Mouse (Mus musculus) intestine, postnatal 0 days (tissue): ENCODE measurements at regions not wholly inside any gene's neighbourhood (a gene's known extent, or its start where the extent isn't known, plus 50 kb on each side); places are given as distances from the start of the nearest gene placed in this dataset.

Experiments
- ATAC-seq: fragments of 200-750 bp; cut with Nextera tagmentation; 2 replicates; pipeline ENCODE4 v1.8.0; 2017; ENCODE audit warnings: mild to moderate bottlenecking, moderate TSS enrichment, moderate library complexity
- H3K27ac ChIP-seq: fragments of 300-500 bp; sonication (generic); 2 replicates; pipeline ENCODE4 v1.5.1; 2014; ENCODE audit warnings: mild to moderate bottlenecking, low read depth, low read length, moderate library complexity
- H3K27me3 ChIP-seq: fragments of 300-500 bp; sonication (generic); replicated peaks from 2 replicates; pipeline ENCODE4 v1.6.1; 2014; ENCODE audit warnings: low read length, mixed read lengths; ENCODE audit not compliant: control insufficient read depth, insufficient read depth
- H3K36me3 ChIP-seq: fragments of 300-500 bp; sonication (generic); 2 replicates; pipeline ENCODE4 v1.6.1; 2014; ENCODE audit warnings: mild to moderate bottlenecking, moderate library complexity; ENCODE audit not compliant: control insufficient read depth, insufficient read depth
- H3K4me1 ChIP-seq: fragments of 300-500 bp; sonication (generic); replicated peaks from 2 replicates; pipeline ENCODE4 v1.6.1; 2014; ENCODE audit warnings: antibody characterized with exemption, low read length, mixed read lengths; ENCODE audit not compliant: control insufficient read depth, insufficient read depth
- H3K4me2 ChIP-seq: fragments of 300-500 bp; sonication (generic); replicated peaks from 2 replicates; pipeline ENCODE4 v1.6.1; 2014; ENCODE audit warnings: low read depth, mild to moderate bottlenecking, moderate library complexity
- H3K4me3 ChIP-seq: fragments of 300-500 bp; sonication (generic); 2 replicates; pipeline ENCODE4 v1.5.1; 2014; ENCODE audit warnings: low read depth, low read length
- H3K9ac ChIP-seq: fragments of 300-500 bp; sonication (generic); 2 replicates; pipeline ENCODE4 v1.6.1; 2014; ENCODE audit warnings: mild to moderate bottlenecking, low read depth, low read length
- H3K9me3 ChIP-seq: fragments of 300-500 bp; sonication (generic); 2 replicates; pipeline ENCODE4 v1.6.1; 2016; ENCODE audit warnings: mixed run types; ENCODE audit not compliant: control insufficient read depth
- CTCF ChIP-seq: sonication (generic); IDR thresholded peaks from 2 replicates; pipeline ENCODE4 v1.5.1; 2016; ENCODE audit warnings: low read depth, mild to moderate bottlenecking, control low read depth, antibody characterized with exemption, moderate library complexity
- WGBS: fragments of 180-500 bp; shearing (Covaris S2); extraction: QIAGEN DNeasy Blood & Tissue Kit; methylation state at CpG from one replicate; pipeline ENCODE4 v1.1.7; 2014; 5-methylcytosine and 5-hydroxymethylcytosine counted together

- Histone ChIP-seq H3K9me3 (no peaks in the 10 kb centered on the region), H3K4me2 (no peak overlapping the region)
Measured at GRCm38 (mm10) chr1:92269464-92269863, 74.0 kb upstream of the Hdac4 start.

GRCm38 (mm10) chr1:92264941-92265340 is 69.4 kb upstream of the Hdac4 start:
- no peaks in the 10 kb centered on the region for H3K9me3 ChIP-seq
- no peaks in the 10 kb centered on the region for H3K27me3 ChIP-seq
- H3K4me3 ChIP-seq = no peak overlapping the region
- 82% methylated on average over 4 of the region's 4 CpGs for WGBS
- no peak overlapping the region for H3K27ac ChIP-seq
- H3K4me2 ChIP-seq = no peak overlapping the region
- ATAC-seq = no peak
- no peaks in the 10 kb centered on the region for H3K36me3 ChIP-seq
- no peak overlapping the region for H3K9ac ChIP-seq
- no peaks in the 10 kb centered on the region for H3K4me1 ChIP-seq
- peak; percentile 25; the same call in 1 of the 2 replicates for TF ChIP-seq CTCF

More at GRCm38 (mm10) chr1:92269464-92269863, 74.0 kb upstream of the Hdac4 start:
- Histone ChIP-seq H3K27ac (no peak overlapping the region), H3K4me1 (no peaks in the 10 kb centered on the region), H3K9ac (no peak overlapping the region), H3K27me3 (no peaks in the 10 kb centered on the region), H3K36me3 (no peaks in the 10 kb centered on the region), H3K4me3 (no peak overlapping the region)
- no peak for ATAC-seq
- no peak for TF ChIP-seq CTCF
- 80% methylated on average over 10 of the region's 10 CpGs for WGBS

- no peak overlapping the region for H3K4me2 ChIP-seq
- no peak for ATAC-seq
- no peak overlapping the region for H3K9ac ChIP-seq
- no peaks in the 10 kb centered on the region for H3K9me3 ChIP-seq
- H3K27ac ChIP-seq = no peak overlapping the region
- TF ChIP-seq CTCF = no peak
- no peaks in the 10 kb centered on the region for H3K36me3 ChIP-seq
- H3K27me3 ChIP-seq = no peaks in the 10 kb centered on the region
- H3K4me3 ChIP-seq = no peak overlapping the region
- no peaks in the 10 kb centered on the region for H3K4me1 ChIP-seq
- 59% methylated on average over 23 of the region's 23 CpGs for WGBS
Measured at GRCm38 (mm10) chr1:92259715-92260392, 64.4 kb upstream of the Hdac4 start.

GRCm38 (mm10) chr1:92258026-92258425 is 62.5 kb upstream of the Hdac4 start:
- no peaks in the 10 kb centered on the region for H3K27me3 ChIP-seq
- no peak overlapping the region for H3K27ac ChIP-seq
- ATAC-seq = no peak
- no peaks in the 10 kb centered on the region for H3K4me1 ChIP-seq
- no peaks in the 10 kb centered on the region for H3K9me3 ChIP-seq
- no peak for TF ChIP-seq CTCF
- H3K4me2 ChIP-seq = no peak overlapping the region
- H3K9ac ChIP-seq = no peak overlapping the region
- no peak overlapping the region for H3K4me3 ChIP-seq
- H3K36me3 ChIP-seq = no peaks in the 10 kb centered on the region

- H3K36me3 ChIP-seq = no peaks in the 10 kb centered on the region
- no peak overlapping the region for H3K9ac ChIP-seq
- no peak for ATAC-seq
- no peaks in the 10 kb centered on the region for H3K27me3 ChIP-seq
- H3K9me3 ChIP-seq = no peaks in the 10 kb centered on the region
- H3K27ac ChIP-seq = no peak overlapping the region
- H3K4me2 ChIP-seq = no peak overlapping the region
- H3K4me3 ChIP-seq = no peak overlapping the region
- H3K4me1 ChIP-seq = no peaks in the 10 kb centered on the region
- TF ChIP-seq CTCF = no peak
- WGBS = 84% methylated on average over 8 of the region's 8 CpGs
Measured at GRCm38 (mm10) chr1:92253086-92253485, 57.6 kb upstream of the Hdac4 start.

GRCm38 (mm10) chr1:92250594-92251463 is 55.3 kb upstream of the Hdac4 start:
- H3K9ac ChIP-seq = no peak overlapping the region
- 76% methylated on average over 10 of the region's 10 CpGs for WGBS
- no peaks in the 10 kb centered on the region for H3K36me3 ChIP-seq
- no peak for TF ChIP-seq CTCF
- H3K4me1 ChIP-seq = no peaks in the 10 kb centered on the region
- H3K27me3 ChIP-seq = no peaks in the 10 kb centered on the region
- H3K9me3 ChIP-seq = no peaks in the 10 kb centered on the region
- H3K4me3 ChIP-seq = no peak overlapping the region
- H3K4me2 ChIP-seq = no peak overlapping the region
- no peak overlapping the region for H3K27ac ChIP-seq
- ATAC-seq = no peak
